Mouse (Mus musculus): ENCODE results near the gene Hapln1. TPM values are rescaled to one million over a fixed set of nuclear protein-coding genes. Genes with fewer than 3 reads are reported as not detected.

Gene Hapln1
- polyA plus RNA-seq, 1 experiment from 2014 or later: 7.3 TPM

DNA sequence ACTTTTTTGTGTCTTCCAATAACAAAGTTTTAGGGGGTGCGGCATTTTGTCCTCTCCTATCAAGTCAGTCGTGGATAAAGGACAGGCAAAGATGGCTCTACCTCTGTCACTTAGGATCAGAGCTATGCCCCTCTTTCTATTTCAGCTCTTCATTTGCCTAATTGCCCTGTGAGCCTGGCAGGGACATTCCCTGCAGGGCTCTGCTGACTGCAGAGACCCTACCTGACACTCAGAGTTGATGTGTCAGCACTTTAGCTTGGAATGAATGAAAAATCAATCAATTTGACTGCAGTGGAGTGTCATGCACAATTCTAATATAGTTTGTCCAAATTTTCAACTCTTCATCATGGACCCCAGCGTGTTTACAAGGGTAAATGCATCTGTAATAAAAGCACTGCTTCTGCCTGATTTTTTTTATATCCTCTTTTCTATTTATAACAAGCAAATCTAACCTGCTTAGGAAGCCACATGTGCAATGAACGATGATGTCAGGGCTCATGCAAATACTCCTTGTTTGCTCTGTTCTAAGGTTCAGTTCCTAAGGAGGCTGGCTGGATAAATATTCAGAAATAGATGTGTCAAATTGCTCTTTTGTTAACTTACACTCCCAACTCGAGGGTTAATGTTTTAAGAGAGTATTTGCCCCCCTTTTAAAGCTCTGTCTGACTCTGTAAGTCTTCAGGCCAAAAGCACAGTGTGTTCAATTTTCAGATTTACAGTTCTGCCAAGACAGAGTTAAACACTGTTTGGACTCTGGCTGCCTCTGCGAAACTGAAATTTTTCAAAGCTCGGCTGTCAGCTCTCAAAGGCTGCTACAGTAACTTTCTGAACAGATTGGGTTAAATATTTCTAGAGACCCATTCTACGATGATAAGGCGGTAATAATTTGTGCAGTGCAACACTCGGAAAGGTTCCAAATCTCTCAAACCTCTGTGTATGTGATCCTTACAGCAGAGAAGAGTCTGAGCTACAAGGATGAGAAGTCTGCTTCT, 44.4 kb downstream of the Hapln1 start:
- H3K36me3 ChIP-seq (ENCODE audit: insufficient read depth, low read length): no peaks in the 10 kb centered on the region
- WGBS: 35% methylated on average over 10 of the region's 10 CpGs
- H3K9ac ChIP-seq (replicated peaks; ENCODE audit: low read depth): no peak overlapping the region
- no peak overlapping the region for H3K4me3 ChIP-seq (ENCODE audit: low read depth, low read length)
- no peaks in the 10 kb centered on the region for H3K9me3 ChIP-seq (ENCODE audit: low read length)
- TF ChIP-seq CTCF (IDR thresholded peaks at IDR 0.05) (no peak), EP300 (IDR thresholded peaks at IDR 0.05) (no peak)
- H3K4me2 ChIP-seq (replicated peaks; ENCODE audit: low read depth, low read length): 0 out of 2 replicates have a peak overlapping the region, but pooled peaks have one; percentile 14
- no peaks in the 10 kb centered on the region for H3K27me3 ChIP-seq (replicated peaks; ENCODE audit: insufficient read depth, low read length)
- no peaks in the 10 kb centered on the region for H3K4me1 ChIP-seq (ENCODE audit: insufficient read depth, low read depth, low read length)
- ATAC-seq (no peak), DNase-seq (ENCODE audit: low spot score) (peak; percentile 14)
- no peak overlapping the region for H3K27ac ChIP-seq (ENCODE audit: low read length)

DNA sequence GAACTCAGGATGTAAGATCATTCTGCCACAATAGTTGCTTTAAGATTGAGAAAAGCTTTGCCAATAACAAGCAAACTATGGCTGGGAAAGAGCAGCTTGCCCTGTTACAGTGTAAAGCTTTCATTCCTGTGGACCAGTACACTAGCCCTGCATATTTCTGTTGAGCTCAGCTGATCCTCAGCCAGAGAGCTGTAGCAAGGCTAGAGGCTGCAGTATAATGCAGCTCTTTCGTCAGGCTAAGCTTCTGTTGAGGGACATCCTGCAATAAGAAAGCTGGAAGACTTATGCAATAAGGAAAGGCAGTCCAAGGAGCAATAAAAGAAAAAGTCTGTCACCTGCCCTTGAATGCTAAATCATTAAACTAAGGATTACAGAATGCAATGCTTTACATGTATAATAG, 45.5 kb downstream of the Hapln1 start:
- 0 out of 2 replicates have a peak overlapping the region, but pooled peaks have one; percentile 8 for H3K4me2 ChIP-seq (replicated peaks; ENCODE audit: low read depth, low read length)

DNA sequence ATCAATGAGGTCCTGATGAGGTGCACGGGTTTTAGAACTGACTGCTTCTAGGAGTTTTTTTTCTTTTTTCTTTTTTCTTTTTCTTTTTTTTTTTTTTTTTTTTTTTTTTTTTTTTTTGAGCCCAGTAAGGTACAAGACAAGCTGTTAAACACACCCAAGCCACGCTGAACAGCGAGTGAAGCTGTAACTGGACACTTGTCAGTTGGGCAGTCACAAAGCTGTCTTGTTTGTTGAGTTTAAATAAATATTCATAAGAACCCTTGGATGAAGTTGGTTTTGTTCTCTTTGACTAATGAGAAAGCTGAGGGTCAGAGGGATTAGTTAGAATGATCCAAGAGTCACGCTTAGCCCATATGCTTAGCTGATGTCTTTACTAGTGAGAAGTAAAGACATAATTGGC, 55.5 kb downstream of the Hapln1 start:
- DNase-seq (ENCODE audit: low spot score): peak; percentile 25
- no peak for ATAC-seq
- Histone ChIP-seq H3K9me3 (ENCODE audit: low read length) (no peaks in the 10 kb centered on the region), H3K27me3 (replicated peaks; ENCODE audit: insufficient read depth, low read length) (no peaks in the 10 kb centered on the region), H3K4me3 (ENCODE audit: low read depth, low read length) (no peak overlapping the region), H3K9ac (replicated peaks; ENCODE audit: low read depth) (no peak overlapping the region), H3K27ac (ENCODE audit: low read length) (no peak overlapping the region), H3K4me2 (replicated peaks; ENCODE audit: low read depth, low read length) (no peak overlapping the region), H3K4me1 (ENCODE audit: insufficient read depth, low read depth, low read length) (no peaks in the 10 kb centered on the region), H3K36me3 (ENCODE audit: insufficient read depth, low read length) (no peaks in the 10 kb centered on the region)
- TF ChIP-seq CTCF (IDR thresholded peaks at IDR 0.05) (no peak), EP300 (IDR thresholded peaks at IDR 0.05) (no peak)
- 51% methylated on average over 4 of the region's 4 CpGs for WGBS

More for the DNA sequence above, 45.5 kb downstream of the Hapln1 start:
- no peak for TF ChIP-seq EP300 (IDR thresholded peaks at IDR 0.05)
- TF ChIP-seq CTCF (IDR thresholded peaks at IDR 0.05): no peak
- H3K9ac ChIP-seq (replicated peaks; ENCODE audit: low read depth): no peak overlapping the region
- H3K9me3 ChIP-seq (ENCODE audit: low read length): no peaks in the 10 kb centered on the region
- no peak overlapping the region for H3K27ac ChIP-seq (ENCODE audit: low read length)
- H3K36me3 ChIP-seq (ENCODE audit: insufficient read depth, low read length): no peaks in the 10 kb centered on the region
- ATAC-seq (0 out of 2 replicates have a peak, but pooled peaks have one; percentile 5), DNase-seq (ENCODE audit: low spot score) (no peak)
- 23% methylated on average over 1 of the region's 1 CpGs for WGBS
- H3K4me3 ChIP-seq (ENCODE audit: low read depth, low read length): no peak overlapping the region
- H3K27me3 ChIP-seq (replicated peaks; ENCODE audit: insufficient read depth, low read length): no peaks in the 10 kb centered on the region
- H3K4me1 ChIP-seq (ENCODE audit: insufficient read depth, low read depth, low read length): no peaks in the 10 kb centered on the region

DNA sequence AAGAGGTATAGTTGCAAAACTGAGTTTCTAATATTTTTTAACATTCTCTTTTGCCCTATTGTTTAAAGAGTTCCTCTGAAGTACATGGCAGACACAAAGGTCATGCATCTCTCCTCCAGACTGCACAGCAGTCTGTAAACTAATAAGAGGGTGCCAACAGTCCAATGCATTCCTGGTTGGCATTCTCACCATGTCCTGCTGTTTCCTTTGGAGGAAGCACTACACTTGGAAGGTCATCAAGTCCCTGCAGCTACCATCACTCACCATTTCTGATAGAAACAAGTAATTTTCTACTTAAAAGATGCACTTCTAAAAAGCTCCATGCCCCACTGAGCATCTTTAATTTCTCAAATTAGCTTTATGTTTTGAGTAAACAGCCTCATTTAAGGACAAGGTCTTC, 57.8 kb downstream of the Hapln1 start:
- H3K27ac ChIP-seq (ENCODE audit: low read length): no peak overlapping the region
- H3K9ac ChIP-seq (replicated peaks; ENCODE audit: low read depth): no peak overlapping the region
- H3K9me3 ChIP-seq (ENCODE audit: low read length): no peaks in the 10 kb centered on the region
- TF ChIP-seq CTCF (IDR thresholded peaks at IDR 0.05): no peak
- TF ChIP-seq EP300 (IDR thresholded peaks at IDR 0.05): no peak
- no peaks in the 10 kb centered on the region for H3K27me3 ChIP-seq (replicated peaks; ENCODE audit: insufficient read depth, low read length)
- no peaks in the 10 kb centered on the region for H3K4me1 ChIP-seq (ENCODE audit: insufficient read depth, low read depth, low read length)
- no peaks in the 10 kb centered on the region for H3K36me3 ChIP-seq (ENCODE audit: insufficient read depth, low read length)
- ATAC-seq: no peak
- DNase-seq (ENCODE audit: low spot score): no peak
- H3K4me3 ChIP-seq (ENCODE audit: low read depth, low read length): no peak overlapping the region
- no peak overlapping the region for H3K4me2 ChIP-seq (replicated peaks; ENCODE audit: low read depth, low read length)

DNA sequence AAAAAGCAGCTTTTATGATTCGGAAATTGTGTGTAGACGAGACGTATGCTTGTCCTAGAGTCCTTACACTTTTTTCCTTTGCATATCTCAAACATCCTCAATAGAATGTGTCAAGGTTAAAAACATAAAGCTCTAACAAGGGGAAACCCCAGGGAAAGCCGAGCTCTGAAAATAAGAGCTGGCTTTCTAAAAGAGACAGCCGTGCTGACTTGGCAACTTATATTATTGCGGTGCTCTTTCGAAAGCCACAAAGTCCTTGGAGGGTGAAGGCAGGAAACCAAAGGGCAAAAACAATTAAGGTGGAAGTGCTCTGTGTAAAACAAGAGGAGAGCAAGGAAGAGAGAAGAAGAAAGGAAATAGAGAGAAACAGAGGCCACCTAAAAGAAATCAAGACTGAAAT, 60.9 kb downstream of the Hapln1 start:
- no peaks in the 10 kb centered on the region for H3K36me3 ChIP-seq (ENCODE audit: insufficient read depth, low read length)
- no peaks in the 10 kb centered on the region for H3K9me3 ChIP-seq (ENCODE audit: low read length)
- DNase-seq (ENCODE audit: low spot score) (no peak), ATAC-seq (no peak)
- no peak overlapping the region for H3K4me3 ChIP-seq (ENCODE audit: low read depth, low read length)
- 55% methylated on average over 7 of the region's 7 CpGs for WGBS
- no peak overlapping the region for H3K27ac ChIP-seq (ENCODE audit: low read length)
- TF ChIP-seq EP300 (IDR thresholded peaks at IDR 0.05): no peak
- no peak for TF ChIP-seq CTCF (IDR thresholded peaks at IDR 0.05)
- no peaks in the 10 kb centered on the region for H3K4me1 ChIP-seq (ENCODE audit: insufficient read depth, low read depth, low read length)
- H3K9ac ChIP-seq (replicated peaks; ENCODE audit: low read depth): no peak overlapping the region
- H3K27me3 ChIP-seq (replicated peaks; ENCODE audit: insufficient read depth, low read length): no peaks in the 10 kb centered on the region
- no peak overlapping the region for H3K4me2 ChIP-seq (replicated peaks; ENCODE audit: low read depth, low read length)

DNA sequence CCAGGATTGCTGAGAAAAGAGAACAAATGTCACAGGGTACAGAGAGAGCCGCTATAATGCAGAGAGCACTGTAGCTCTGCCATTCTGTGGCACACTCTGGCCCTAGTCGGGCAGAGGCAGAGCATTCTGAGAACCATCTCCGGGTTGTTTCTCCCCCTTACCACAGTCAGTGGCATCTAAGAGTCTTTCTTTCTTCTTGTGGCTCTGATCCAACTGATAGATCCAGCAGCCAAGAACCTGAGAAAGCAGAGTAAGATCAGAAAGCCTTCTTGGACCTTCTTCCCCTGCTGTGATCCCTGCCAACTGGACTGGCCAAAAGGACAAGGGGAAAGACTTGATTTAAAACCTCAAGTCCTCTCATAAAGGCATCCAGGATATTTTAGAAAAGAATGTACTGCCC, 63.7 kb downstream of the Hapln1 start:
- Histone ChIP-seq H3K9ac (replicated peaks; ENCODE audit: low read depth) (no peak overlapping the region), H3K27ac (ENCODE audit: low read length) (no peak overlapping the region), H3K9me3 (ENCODE audit: low read length) (no peaks in the 10 kb centered on the region), H3K4me3 (ENCODE audit: low read depth, low read length) (no peak overlapping the region), H3K27me3 (replicated peaks; ENCODE audit: insufficient read depth, low read length) (no peaks in the 10 kb centered on the region), H3K36me3 (ENCODE audit: insufficient read depth, low read length) (no peaks in the 10 kb centered on the region), H3K4me2 (replicated peaks; ENCODE audit: low read depth, low read length) (no peak overlapping the region), H3K4me1 (ENCODE audit: insufficient read depth, low read depth, low read length) (no peaks in the 10 kb centered on the region)
- ATAC-seq: no peak
- no peak for DNase-seq (ENCODE audit: low spot score)
- WGBS: 74% methylated on average over 3 of the region's 3 CpGs
- TF ChIP-seq EP300 (IDR thresholded peaks at IDR 0.05): no peak
- TF ChIP-seq CTCF (IDR thresholded peaks at IDR 0.05): no peak

All from lung, postnatal 0 days (tissue).